Mouse (Mus musculus): ENCODE results near the gene Gm13889. TPM values are rescaled to one million over a fixed set of nuclear protein-coding genes. Genes with fewer than 3 reads are reported as not detected.
A peak's percentile ranks its signal among the peaks of the same experiment; 100 is the strongest.

The Gm13889 gene
- polyA plus RNA-seq, 2 experiments: 2.3 to 3.0 TPM

DNA sequence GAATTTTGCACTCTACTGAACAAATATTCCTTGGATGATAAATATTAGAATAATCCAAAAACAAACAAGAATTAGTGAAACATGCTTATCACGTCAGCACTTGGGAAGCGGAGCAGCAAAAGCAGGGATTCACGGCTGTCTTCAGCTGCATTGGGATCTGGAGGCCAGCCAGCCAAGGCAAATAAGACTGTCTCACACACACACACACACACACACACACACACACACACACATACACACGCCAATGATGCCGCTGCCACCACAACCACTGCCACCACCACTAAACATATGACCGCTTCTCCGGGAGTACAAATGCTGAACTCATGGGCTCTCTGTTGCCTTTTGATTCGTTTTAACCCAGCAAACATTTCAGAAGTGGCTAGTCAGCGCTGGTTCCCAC is 3.3 kb downstream of the Gm13889 start:
- Histone ChIP-seq H3K4me1 (replicated peaks; ENCODE audit: control insufficient read depth in 2 of 2, insufficient read depth in 2 of 2, low read length in 1 of 2) (no peaks in the 10 kb centered on the region), H3K36me3 (replicated peaks; ENCODE audit: control insufficient read depth, insufficient read depth, low read depth) (no peaks in the 10 kb centered on the region), H3K4me2 (ENCODE audit: low read depth) (no peak overlapping the region), H3K9ac (replicated peaks) (no peak overlapping the region), H3K27ac (no peak overlapping the region), H3K4me3 (ENCODE audit: insufficient read depth in 1 of 2, low read depth in 2 of 2, low read length in 2 of 2) (no peak overlapping the region), H3K9me3 (ENCODE audit: control insufficient read depth, low read length) (no peaks in the 10 kb centered on the region), H3K27me3 (ENCODE audit: control insufficient read depth, insufficient read depth, low read length) (peaks cover 44% of the 10 kb centered on the region)
- ATAC-seq (ENCODE audit: insufficient read depth): no peak
- no peak for TF ChIP-seq EP300 (IDR thresholded peaks at IDR 0.05; ENCODE audit: low read depth)
- no peak for TF ChIP-seq CTCF (IDR thresholded peaks at IDR 0.05; ENCODE audit: low read depth)
- DNase-seq (ENCODE audit: low read depth in 3 of 3, low spot score in 3 of 3): no peak
- WGBS (ENCODE audit: insufficient replicate concordance): 64% methylated on average over 9 of the region's 9 CpGs

DNA sequence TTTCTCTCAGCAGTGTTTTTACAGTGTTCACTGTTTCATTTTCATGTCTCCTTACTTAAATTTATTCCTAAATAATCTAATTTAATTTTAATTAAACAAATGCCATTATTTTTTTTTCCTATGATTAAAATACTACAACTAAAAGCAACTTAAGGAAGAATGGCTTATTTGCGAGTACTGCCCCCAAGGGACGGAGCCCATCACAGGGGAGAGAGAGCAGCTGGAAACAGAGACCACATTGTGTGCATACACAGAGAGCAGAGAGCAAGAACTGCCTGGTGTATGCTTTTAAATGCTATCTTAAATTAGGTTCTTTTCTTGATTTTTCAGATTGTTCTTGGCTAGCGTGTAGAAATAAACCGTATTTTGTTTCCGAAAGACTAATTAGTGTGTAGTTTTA is 10.0 kb downstream of the Gm13889 start:
- no peaks in the 10 kb centered on the region for H3K27me3 ChIP-seq (ENCODE audit: control insufficient read depth, insufficient read depth, low read length)
- TF ChIP-seq CTCF (IDR thresholded peaks at IDR 0.05; ENCODE audit: low read depth): no peak
- TF ChIP-seq EP300 (IDR thresholded peaks at IDR 0.05; ENCODE audit: low read depth): no peak
- H3K36me3 ChIP-seq (replicated peaks; ENCODE audit: control insufficient read depth, insufficient read depth, low read depth): no peaks in the 10 kb centered on the region
- H3K4me3 ChIP-seq (ENCODE audit: insufficient read depth in 1 of 2, low read depth in 2 of 2, low read length in 2 of 2): no peak overlapping the region
- no peaks in the 10 kb centered on the region for H3K4me1 ChIP-seq (replicated peaks; ENCODE audit: control insufficient read depth in 2 of 2, insufficient read depth in 2 of 2, low read length in 1 of 2)
- ATAC-seq (ENCODE audit: insufficient read depth) (no peak), DNase-seq (ENCODE audit: low read depth in 3 of 3, low spot score in 3 of 3) (no peak)
- H3K27ac ChIP-seq: no peak overlapping the region
- WGBS (ENCODE audit: insufficient replicate concordance): 43% methylated on average over 5 of the region's 5 CpGs
- H3K9me3 ChIP-seq (ENCODE audit: control insufficient read depth, low read length): no peaks in the 10 kb centered on the region
- no peak overlapping the region for H3K4me2 ChIP-seq (ENCODE audit: low read depth)
- no peak overlapping the region for H3K9ac ChIP-seq (replicated peaks)

DNA sequence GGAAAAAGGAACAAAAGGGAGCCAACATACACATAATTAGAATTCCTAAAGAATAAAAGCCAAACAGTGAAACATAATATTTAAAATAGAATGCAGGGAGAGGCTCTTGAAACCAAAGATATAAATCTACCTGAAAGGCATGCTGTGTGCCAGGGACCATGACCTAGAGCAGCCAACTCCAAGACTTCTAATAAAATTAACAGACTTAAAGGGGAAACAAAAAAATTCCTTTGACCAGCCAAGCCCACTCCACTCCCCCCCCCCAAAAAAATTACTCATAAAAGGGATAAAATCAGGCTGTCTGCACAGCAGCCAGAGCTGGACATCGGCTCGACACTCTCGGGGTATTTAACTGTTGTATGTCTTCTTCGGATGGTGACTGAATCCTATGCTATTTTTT is 12.1 kb downstream of the Gm13889 start:
- Histone ChIP-seq H3K4me2 (ENCODE audit: low read depth) (no peak overlapping the region), H3K27me3 (ENCODE audit: control insufficient read depth, insufficient read depth, low read length) (no peaks in the 10 kb centered on the region), H3K36me3 (replicated peaks; ENCODE audit: control insufficient read depth, insufficient read depth, low read depth) (no peaks in the 10 kb centered on the region), H3K4me3 (ENCODE audit: insufficient read depth in 1 of 2, low read depth in 2 of 2, low read length in 2 of 2) (no peak overlapping the region), H3K9me3 (ENCODE audit: control insufficient read depth, low read length) (no peaks in the 10 kb centered on the region), H3K27ac (no peak overlapping the region), H3K4me1 (replicated peaks; ENCODE audit: control insufficient read depth in 2 of 2, insufficient read depth in 2 of 2, low read length in 1 of 2) (peaks cover 0 to 3% of the 10 kb centered on the region in 2 experiments; a peak in 1 of 4 replicates), H3K9ac (replicated peaks) (no peak overlapping the region)
- 73% methylated on average over 4 of the region's 4 CpGs for WGBS (ENCODE audit: insufficient replicate concordance)
- TF ChIP-seq CTCF (IDR thresholded peaks at IDR 0.05; ENCODE audit: low read depth): no peak
- TF ChIP-seq EP300 (IDR thresholded peaks at IDR 0.05; ENCODE audit: low read depth): no peak
- no peak for DNase-seq (ENCODE audit: low read depth in 3 of 3, low spot score in 3 of 3)
- no peak for ATAC-seq (ENCODE audit: insufficient read depth)

DNA sequence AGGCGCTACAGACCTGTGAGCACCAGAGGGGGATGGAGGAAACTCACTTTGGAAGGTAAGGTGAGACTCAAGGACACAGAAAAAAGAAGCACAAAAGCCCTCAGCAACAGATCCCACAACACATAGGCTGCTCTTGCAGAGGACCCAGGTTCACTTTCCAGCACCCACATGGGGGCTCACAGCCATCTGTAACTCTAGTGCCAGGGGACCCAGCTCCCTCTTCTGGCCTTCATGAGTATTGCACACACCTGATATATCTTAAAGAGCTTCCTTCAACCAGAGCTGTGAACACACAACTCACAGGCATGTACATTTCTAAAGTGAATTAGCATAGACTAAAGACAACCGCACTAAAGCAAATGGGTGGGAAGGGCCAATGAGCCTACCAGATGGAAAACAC is 12.9 kb downstream of the Gm13889 start:
- Histone ChIP-seq H3K27me3 (ENCODE audit: control insufficient read depth, insufficient read depth, low read length) (no peaks in the 10 kb centered on the region), H3K4me1 (replicated peaks; ENCODE audit: control insufficient read depth in 2 of 2, insufficient read depth in 2 of 2, low read length in 1 of 2) (peaks cover 0 to 3% of the 10 kb centered on the region in 2 experiments; a peak in 1 of 4 replicates), H3K9ac (replicated peaks) (no peak overlapping the region), H3K36me3 (replicated peaks; ENCODE audit: control insufficient read depth, insufficient read depth, low read depth) (no peaks in the 10 kb centered on the region), H3K9me3 (ENCODE audit: control insufficient read depth, low read length) (no peaks in the 10 kb centered on the region), H3K4me3 (ENCODE audit: insufficient read depth in 1 of 2, low read depth in 2 of 2, low read length in 2 of 2) (no peak overlapping the region), H3K4me2 (ENCODE audit: low read depth) (no peak overlapping the region), H3K27ac (no peak overlapping the region)
- TF ChIP-seq CTCF (IDR thresholded peaks at IDR 0.05; ENCODE audit: low read depth) (peak; percentile 46), EP300 (IDR thresholded peaks at IDR 0.05; ENCODE audit: low read depth) (no peak)
- DNase-seq (ENCODE audit: low read depth in 3 of 3, low spot score in 3 of 3) (no peak), ATAC-seq (ENCODE audit: insufficient read depth) (no peak)
- 69% methylated on average over 2 of the region's 2 CpGs for WGBS (ENCODE audit: insufficient replicate concordance)

DNA sequence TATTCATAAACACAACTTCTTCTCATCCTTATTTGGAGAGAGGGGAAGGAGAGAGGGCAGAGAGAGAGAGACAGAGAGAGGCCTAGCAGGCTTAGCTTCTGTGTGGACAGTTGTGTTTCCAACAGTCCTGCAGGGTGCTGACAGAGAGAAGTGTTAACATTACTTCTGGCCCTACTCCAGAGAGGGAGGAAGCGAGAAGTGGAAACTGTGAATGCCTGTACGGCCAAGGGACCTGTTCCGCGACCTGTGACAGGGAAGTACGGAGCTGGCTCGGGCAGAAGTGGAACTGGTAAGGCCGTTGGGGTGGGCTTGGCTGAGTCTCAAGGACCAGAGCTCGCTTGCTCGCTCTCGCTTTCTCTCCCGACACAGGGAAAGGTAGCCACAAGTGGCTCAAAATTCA is 15.3 kb downstream of the Gm13889 start:
- DNase-seq (ENCODE audit: low read depth in 3 of 3, low spot score in 3 of 3): no peak
- no peaks in the 10 kb centered on the region for H3K9me3 ChIP-seq (ENCODE audit: control insufficient read depth, low read length)
- no peak for ATAC-seq (ENCODE audit: insufficient read depth)
- H3K4me3 ChIP-seq (ENCODE audit: insufficient read depth in 1 of 2, low read depth in 2 of 2, low read length in 2 of 2): no peak overlapping the region
- no peak overlapping the region for H3K4me2 ChIP-seq (ENCODE audit: low read depth)
- H3K36me3 ChIP-seq (replicated peaks; ENCODE audit: control insufficient read depth, insufficient read depth, low read depth): no peaks in the 10 kb centered on the region
- H3K27me3 ChIP-seq (ENCODE audit: control insufficient read depth, insufficient read depth, low read length): no peaks in the 10 kb centered on the region
- 55% methylated on average over 11 of the region's 11 CpGs for WGBS (ENCODE audit: insufficient replicate concordance)
- H3K4me1 ChIP-seq (replicated peaks; ENCODE audit: control insufficient read depth in 2 of 2, insufficient read depth in 2 of 2, low read length in 1 of 2): peaks cover 0 to 3% of the 10 kb centered on the region in 2 experiments; a peak in 1 of 4 replicates
- H3K27ac ChIP-seq: no peak overlapping the region
- no peak overlapping the region for H3K9ac ChIP-seq (replicated peaks)
- no peak for TF ChIP-seq EP300 (IDR thresholded peaks at IDR 0.05; ENCODE audit: low read depth)
- no peak for TF ChIP-seq CTCF (IDR thresholded peaks at IDR 0.05; ENCODE audit: low read depth)

Data from liver, embryonic 14.5 days (tissue).